Mouse (Mus musculus): ENCODE data around the gene Cnpy2. TPM values are rescaled to one million over a fixed set of nuclear protein-coding genes. Genes with fewer than 3 reads are reported as not detected.
"Not testable (repeated sequence)": the region's sequence is repeated elsewhere in the genome, so short reads cannot be mapped to it uniquely, and the experiment has no call there.

Gene Cnpy2
- polyA plus RNA-seq, 1 experiment from 2014 or later = 221 TPM

- not testable (repeated sequence) for ATAC-seq (replicated peaks; ENCODE audit: low FRiP score)
- 71% methylated on average over 6 of the region's 6 CpGs for WGBS
These were observed 10.3 kb downstream of the Cnpy2 start for GRCm38 (mm10) chr10:128332358-128333249.

GRCm38 (mm10) chr10:128335582-128335981 lies 13.3 kb downstream of the Cnpy2 start:
- peaks cover 44% of the 10 kb centered on the region for H3K4me1 ChIP-seq (replicated peaks; ENCODE audit: control insufficient read depth, insufficient read depth, low read length)
- no peak overlapping the region; the same call in 1 of the 2 replicates for H3K9ac ChIP-seq (ENCODE audit: low read depth, low read length)
- H3K36me3 ChIP-seq (ENCODE audit: control insufficient read depth, insufficient read depth, low read length) = 0 out of 2 replicates have a peak, but pooled peaks cover 3% of the 10 kb centered on the region
- no peaks in the 10 kb centered on the region for H3K27me3 ChIP-seq (replicated peaks; ENCODE audit: control insufficient read depth, insufficient read depth, low read length)
- peak overlapping the region; percentile 78 for H3K27ac ChIP-seq (ENCODE audit: low read depth, low read length)
- 2% methylated on average over 4 of the region's 4 CpGs for WGBS
- peak overlapping the region; percentile 82 for H3K4me2 ChIP-seq
- H3K4me3 ChIP-seq (ENCODE audit: low read depth, low read length) = no peak overlapping the region
- no peak for ATAC-seq (replicated peaks; ENCODE audit: low FRiP score)
- DNase-seq (ENCODE audit: low spot score) = peak; percentile 57
- H3K9me3 ChIP-seq (ENCODE audit: control insufficient read depth, low read length) = no peaks in the 10 kb centered on the region

More at GRCm38 (mm10) chr10:128332358-128333249, 10.3 kb downstream of the Cnpy2 start:
- H3K4me1 ChIP-seq (replicated peaks; ENCODE audit: control insufficient read depth, insufficient read depth, low read length) = peaks cover 25% of the 10 kb centered on the region
- H3K9me3 ChIP-seq (ENCODE audit: control insufficient read depth, low read length); H3K27ac ChIP-seq (ENCODE audit: low read depth, low read length); H3K4me3 ChIP-seq (ENCODE audit: low read depth, low read length); H3K4me2 ChIP-seq; H3K9ac ChIP-seq (ENCODE audit: low read depth, low read length); H3K27me3 ChIP-seq (replicated peaks; ENCODE audit: control insufficient read depth, insufficient read depth, low read length); DNase-seq (ENCODE audit: low spot score); H3K36me3 ChIP-seq (ENCODE audit: control insufficient read depth, insufficient read depth, low read length): not testable (repeated sequence)

GRCm38 (mm10) chr10:128336195-128336594 lies 13.9 kb downstream of the Cnpy2 start:
- H3K27me3 ChIP-seq (replicated peaks; ENCODE audit: control insufficient read depth, insufficient read depth, low read length) = no peaks in the 10 kb centered on the region
- H3K4me3 ChIP-seq (ENCODE audit: low read depth, low read length) = peak overlapping the region; percentile 75
- peaks cover 46% of the 10 kb centered on the region for H3K4me1 ChIP-seq (replicated peaks; ENCODE audit: control insufficient read depth, insufficient read depth, low read length)
- peak overlapping the region; percentile 82 for H3K4me2 ChIP-seq
- no peaks in the 10 kb centered on the region for H3K9me3 ChIP-seq (ENCODE audit: control insufficient read depth, low read length)
- 0 out of 2 replicates have a peak, but pooled peaks cover 3% of the 10 kb centered on the region for H3K36me3 ChIP-seq (ENCODE audit: control insufficient read depth, insufficient read depth, low read length)
- H3K9ac ChIP-seq (ENCODE audit: low read depth, low read length) = peak overlapping the region; percentile 30; the same call in 1 of the 2 replicates
- H3K27ac ChIP-seq (ENCODE audit: low read depth, low read length) = peak overlapping the region; percentile 78
- no peak for DNase-seq (ENCODE audit: low spot score)
- ATAC-seq (replicated peaks; ENCODE audit: low FRiP score) = no peak
- WGBS = 77% methylated on average over 3 of the region's 3 CpGs

- WGBS = 61% methylated on average over 3 of the region's 3 CpGs
- Histone ChIP-seq H3K27ac (ENCODE audit: low read depth, low read length) (peak overlapping the region; percentile 78), H3K9me3 (ENCODE audit: control insufficient read depth, low read length) (no peaks in the 10 kb centered on the region), H3K9ac (ENCODE audit: low read depth, low read length) (peak overlapping the region; percentile 57), H3K4me3 (ENCODE audit: low read depth, low read length) (peak overlapping the region; percentile 75), H3K27me3 (replicated peaks; ENCODE audit: control insufficient read depth, insufficient read depth, low read length) (no peaks in the 10 kb centered on the region), H3K36me3 (ENCODE audit: control insufficient read depth, insufficient read depth, low read length) (0 out of 2 replicates have a peak, but pooled peaks cover 3% of the 10 kb centered on the region), H3K4me1 (replicated peaks; ENCODE audit: control insufficient read depth, insufficient read depth, low read length) (peaks cover 50% of the 10 kb centered on the region), H3K4me2 (peak overlapping the region; percentile 82)
- peak; percentile 50 for ATAC-seq (replicated peaks; ENCODE audit: low FRiP score)
- DNase-seq (ENCODE audit: low spot score) = no peak
These were observed 14.3 kb downstream of the Cnpy2 start for GRCm38 (mm10) chr10:128336597-128336996.

DNA sequence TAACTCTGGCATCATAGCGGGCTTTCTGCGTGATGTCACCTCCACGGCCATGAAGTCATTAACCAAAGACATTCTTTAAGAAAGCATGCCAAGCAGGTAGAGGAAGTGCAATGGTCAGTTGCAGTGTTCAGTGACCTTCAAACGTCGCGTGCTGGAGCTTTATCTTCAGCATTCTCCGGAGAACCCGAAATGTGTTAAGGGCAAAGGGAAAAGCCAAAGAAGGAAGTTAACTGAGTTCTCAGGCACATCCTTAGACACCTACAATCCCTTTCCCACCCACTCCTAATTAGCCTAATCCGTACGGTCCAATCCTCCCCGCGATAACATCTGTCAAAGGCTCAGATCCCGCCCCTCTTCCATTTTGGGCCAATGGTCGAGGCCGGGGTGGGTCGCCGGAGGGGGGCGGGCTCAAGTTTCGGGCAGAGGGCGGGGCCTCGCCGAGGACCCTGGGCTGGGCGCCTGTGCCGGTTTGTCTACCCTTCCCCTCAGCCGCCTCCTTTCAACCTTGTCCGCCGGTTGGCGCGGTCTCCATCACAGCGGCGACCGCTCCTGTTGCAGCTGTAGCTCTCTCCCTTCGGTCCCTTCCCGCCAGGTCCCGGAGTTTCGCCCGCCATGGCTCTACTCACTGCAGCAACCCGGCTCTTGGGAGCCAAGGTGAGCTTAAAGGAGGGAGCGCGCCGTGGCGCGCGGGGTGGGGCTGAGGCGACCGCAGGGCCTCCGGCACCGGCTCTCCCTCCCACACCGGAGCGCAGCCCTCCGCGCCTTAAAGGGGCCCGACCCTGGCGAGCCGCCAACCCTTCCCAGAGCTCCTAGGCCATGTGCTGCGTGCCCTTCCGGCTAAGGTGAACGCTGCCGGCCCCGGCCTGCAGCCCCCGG lies 15.3 kb downstream of the Cnpy2 start, which contains the start of gene Cs:
Cs (plus strand) TSS at position 429 of the 876 bp plus-strand sequence.
- 1% methylated on average over 61 of the region's 61 CpGs for WGBS
- Histone ChIP-seq H3K4me2 (peak within 1 kb of the TSS; percentile 82), H3K9ac (ENCODE audit: low read depth, low read length) (peak within 1 kb of the TSS; percentile 73), H3K9me3 (ENCODE audit: control insufficient read depth, low read length) (no peaks in the 10 kb centered on the region), H3K4me1 (replicated peaks; ENCODE audit: control insufficient read depth, insufficient read depth, low read length) (peaks cover 53% of the 10 kb centered on the region), H3K36me3 (ENCODE audit: control insufficient read depth, insufficient read depth, low read length) (0 out of 2 replicates have a peak, but pooled peaks cover 3% of the 10 kb centered on the region), H3K4me3 (ENCODE audit: low read depth, low read length) (peak within 1 kb of the TSS; percentile 75), H3K27ac (ENCODE audit: low read depth, low read length) (peak within 1 kb of the TSS; percentile 78), H3K27me3 (replicated peaks; ENCODE audit: control insufficient read depth, insufficient read depth, low read length) (no peaks in the 10 kb centered on the region)
- DNase-seq (ENCODE audit: low spot score) (peak; percentile 97), ATAC-seq (replicated peaks; ENCODE audit: low FRiP score) (peak; percentile 93)

DNA sequence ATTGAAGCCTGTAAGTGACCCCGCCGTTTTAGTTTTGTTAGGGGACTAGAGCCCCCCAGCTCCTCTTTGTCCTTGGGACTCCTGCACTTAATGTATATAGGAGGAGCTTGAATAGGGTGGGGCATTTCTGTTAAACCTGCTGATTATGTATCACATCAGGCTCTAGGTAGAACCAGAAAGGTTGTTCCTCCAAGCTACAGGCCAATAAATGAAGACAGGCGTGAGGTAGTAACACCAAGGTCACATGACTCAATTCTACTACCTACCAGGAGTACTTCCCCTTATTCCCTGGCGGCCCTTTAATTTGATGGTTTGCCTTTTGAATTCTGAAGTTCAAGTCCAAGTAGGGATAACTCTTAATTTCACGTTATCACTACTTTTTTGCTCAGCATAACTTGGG lies 16.2 kb downstream of the Cnpy2 start:
- peaks cover 54% of the 10 kb centered on the region for H3K4me1 ChIP-seq (replicated peaks; ENCODE audit: control insufficient read depth, insufficient read depth, low read length)
- ATAC-seq (replicated peaks; ENCODE audit: low FRiP score) = 0 out of 2 replicates have a peak, but pooled peaks have one; percentile 9

GRCm38 (mm10) chr10:128338948-128339347 lies 16.7 kb downstream of the Cnpy2 start:
- peaks cover 59% of the 10 kb centered on the region for H3K4me1 ChIP-seq (replicated peaks; ENCODE audit: control insufficient read depth, insufficient read depth, low read length)
- peak overlapping the region; percentile 73 for H3K9ac ChIP-seq (ENCODE audit: low read depth, low read length)
- H3K27ac ChIP-seq (ENCODE audit: low read depth, low read length) = 0 out of 2 replicates have a peak overlapping the region, but pooled peaks have one; percentile 78
- 0 out of 2 replicates have a peak, but pooled peaks cover 3% of the 10 kb centered on the region for H3K36me3 ChIP-seq (ENCODE audit: control insufficient read depth, insufficient read depth, low read length)
- WGBS = 68% methylated on average over 2 of the region's 2 CpGs
- ATAC-seq (replicated peaks; ENCODE audit: low FRiP score) (no peak), DNase-seq (ENCODE audit: low spot score) (no peak)
- H3K9me3 ChIP-seq (ENCODE audit: control insufficient read depth, low read length) = no peaks in the 10 kb centered on the region
- peak overlapping the region; percentile 75 for H3K4me3 ChIP-seq (ENCODE audit: low read depth, low read length)
- no peaks in the 10 kb centered on the region for H3K27me3 ChIP-seq (replicated peaks; ENCODE audit: control insufficient read depth, insufficient read depth, low read length)
- H3K4me2 ChIP-seq = peak overlapping the region; percentile 82

More for the DNA sequence above, 16.2 kb downstream of the Cnpy2 start:
- H3K9ac ChIP-seq (ENCODE audit: low read depth, low read length) = peak overlapping the region; percentile 73
- H3K27me3 ChIP-seq (replicated peaks; ENCODE audit: control insufficient read depth, insufficient read depth, low read length) = no peaks in the 10 kb centered on the region
- H3K4me3 ChIP-seq (ENCODE audit: low read depth, low read length) = peak overlapping the region; percentile 75
- no peaks in the 10 kb centered on the region for H3K9me3 ChIP-seq (ENCODE audit: control insufficient read depth, low read length)
- H3K36me3 ChIP-seq (ENCODE audit: control insufficient read depth, insufficient read depth, low read length) = 0 out of 2 replicates have a peak, but pooled peaks cover 3% of the 10 kb centered on the region
- WGBS = 12% methylated on average over 5 of the region's 5 CpGs
- DNase-seq (ENCODE audit: low spot score) = no peak
- H3K27ac ChIP-seq (ENCODE audit: low read depth, low read length) = peak overlapping the region; percentile 78
- peak overlapping the region; percentile 82 for H3K4me2 ChIP-seq

- no peak overlapping the region for H3K9ac ChIP-seq (ENCODE audit: low read depth, low read length)
- H3K9me3 ChIP-seq (ENCODE audit: control insufficient read depth, low read length) = no peaks in the 10 kb centered on the region
- DNase-seq (ENCODE audit: low spot score) (no peak), ATAC-seq (replicated peaks; ENCODE audit: low FRiP score) (no peak)
- peak overlapping the region; percentile 82 for H3K4me2 ChIP-seq
- H3K27ac ChIP-seq (ENCODE audit: low read depth, low read length) = no peak overlapping the region
- peaks cover 61% of the 10 kb centered on the region for H3K4me1 ChIP-seq (replicated peaks; ENCODE audit: control insufficient read depth, insufficient read depth, low read length)
- H3K27me3 ChIP-seq (replicated peaks; ENCODE audit: control insufficient read depth, insufficient read depth, low read length) = no peaks in the 10 kb centered on the region
- WGBS = 56% methylated on average over 2 of the region's 2 CpGs
- no peak overlapping the region for H3K4me3 ChIP-seq (ENCODE audit: low read depth, low read length)
- 0 out of 2 replicates have a peak, but pooled peaks cover 3% of the 10 kb centered on the region for H3K36me3 ChIP-seq (ENCODE audit: control insufficient read depth, insufficient read depth, low read length)
These were observed 18.0 kb downstream of the Cnpy2 start for GRCm38 (mm10) chr10:128340257-128340656.

All from liver, embryonic 11.5 days (tissue).